Mouse (Mus musculus) adrenal gland, adult (tissue): ENCODE measurements around the gene Utp14b.

Source experiments
- DNase-seq, 2 experiments: peaks; one replicate each; pipeline ENCODE4 v3.0.0; 2022 to 2023; ENCODE audit warnings: low spot score in 1 of 2; ENCODE audit not compliant: inconsistent age in 2 of 2

Gene Utp14b

GRCm38 (mm10) chr1:78684128-78684527, 26.3 kb downstream of the Utp14b start:
- DNase-seq = no peak

GRCm38 (mm10) chr1:78686872-78687271, 29.0 kb downstream of the Utp14b start:
- peak in 1 of 2 experiments; percentile 62 for DNase-seq

GRCm38 (mm10) chr1:78688149-78688548, 30.3 kb downstream of the Utp14b start:
- no peak for DNase-seq

- no peak for DNase-seq
These were observed 36.8 kb downstream of the Utp14b start for GRCm38 (mm10) chr1:78694503-78695258.

- no peak for DNase-seq
These were observed 38.5 kb downstream of the Utp14b start for GRCm38 (mm10) chr1:78696305-78696704.

GRCm38 (mm10) chr1:78696903-78697302, 39.1 kb downstream of the Utp14b start:
- no peak for DNase-seq

GRCm38 (mm10) chr1:78698138-78698537, 40.3 kb downstream of the Utp14b start:
- DNase-seq = no peak

GRCm38 (mm10) chr1:78701740-78702139, 43.9 kb downstream of the Utp14b start:
- no peak for DNase-seq

GRCm38 (mm10) chr1:78702282-78702963, 44.6 kb downstream of the Utp14b start:
- no peak for DNase-seq

GRCm38 (mm10) chr1:78702964-78703285, 45.1 kb downstream of the Utp14b start:
- DNase-seq = no peak

GRCm38 (mm10) chr1:78706338-78706737, 48.5 kb downstream of the Utp14b start:
- DNase-seq = no peak

- DNase-seq = peak in 1 of 2 experiments; percentile 49
These were observed 49.4 kb downstream of the Utp14b start for GRCm38 (mm10) chr1:78707280-78707679.

- peak in 1 of 2 experiments; percentile 71 for DNase-seq
These were observed 52.2 kb downstream of the Utp14b start for GRCm38 (mm10) chr1:78710026-78710425.

GRCm38 (mm10) chr1:78710613-78711329, 52.9 kb downstream of the Utp14b start:
- no peak for DNase-seq
